Mouse (Mus musculus): ENCODE measurements around the gene Ccdc3.
"Not testable (repeated sequence)": the region's sequence is repeated elsewhere in the genome, so short reads cannot be mapped to it uniquely, and the experiment has no call there.

Gene Ccdc3

DNA sequence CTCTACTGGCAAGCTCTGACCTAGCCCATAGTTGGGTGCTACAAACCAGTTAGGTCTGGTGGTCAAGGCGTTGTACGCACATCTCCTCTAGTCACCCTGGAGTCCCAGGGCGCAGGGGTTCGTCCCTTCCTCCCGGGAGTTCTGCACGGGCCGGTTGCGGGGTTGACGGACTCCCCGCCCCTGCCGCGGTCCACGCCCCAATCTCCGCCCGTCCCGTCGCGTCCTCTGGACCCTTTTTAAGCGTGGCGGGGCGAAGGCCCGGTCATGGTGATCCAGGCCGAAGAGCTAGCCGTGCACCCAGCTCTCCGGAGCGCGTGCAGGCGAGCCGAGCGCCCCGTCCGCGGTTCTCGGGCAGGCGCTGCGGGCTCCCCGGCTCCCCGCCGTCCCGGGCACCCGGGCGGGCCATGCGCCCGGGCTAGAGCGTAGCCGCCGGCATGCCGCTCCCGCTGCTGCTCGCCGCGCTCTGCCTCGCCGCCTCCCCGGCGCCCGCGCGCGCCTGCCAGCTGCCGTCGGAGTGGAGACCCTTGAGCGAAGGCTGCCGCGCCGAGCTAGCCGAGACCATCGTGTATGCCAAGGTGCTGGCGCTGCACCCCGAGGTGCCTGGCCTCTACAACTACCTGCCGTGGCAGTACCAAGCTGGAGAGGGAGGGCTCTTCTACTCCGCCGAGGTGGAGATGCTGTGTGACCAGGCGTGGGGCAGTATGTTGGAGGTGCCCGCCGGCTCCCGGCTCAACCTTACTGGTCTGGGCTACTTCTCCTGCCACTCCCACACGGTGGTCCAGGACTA, at the start of gene Ccdc3:
TSS of gene Ccdc3 (plus strand) at position 277 of the 787 bp plus-strand sequence.
- DNase-seq (ENCODE audit: low spot score), result no peak

DNA sequence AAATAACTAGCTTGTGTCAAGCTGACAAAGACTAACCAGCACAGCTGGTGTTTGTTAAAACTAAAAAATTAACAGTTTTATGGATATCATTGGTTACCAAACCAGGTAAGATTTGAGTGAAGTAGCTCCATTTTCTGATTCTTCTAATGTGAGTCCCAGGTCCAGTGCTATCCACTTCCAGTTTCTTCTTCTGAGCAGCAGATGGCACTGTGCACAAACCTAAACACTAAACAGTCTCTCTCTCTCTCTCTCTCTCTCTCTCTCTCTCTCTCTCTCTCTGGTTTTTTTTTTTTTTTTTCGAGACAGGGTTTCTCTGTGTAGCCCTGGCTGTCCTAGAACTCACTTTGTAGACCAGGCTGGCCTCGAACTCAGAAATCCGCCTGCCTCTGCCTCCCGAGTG, 47.2 kb upstream of the Ccdc3 start:
- DNase-seq (ENCODE audit: low spot score), result not testable (repeated sequence)

DNA sequence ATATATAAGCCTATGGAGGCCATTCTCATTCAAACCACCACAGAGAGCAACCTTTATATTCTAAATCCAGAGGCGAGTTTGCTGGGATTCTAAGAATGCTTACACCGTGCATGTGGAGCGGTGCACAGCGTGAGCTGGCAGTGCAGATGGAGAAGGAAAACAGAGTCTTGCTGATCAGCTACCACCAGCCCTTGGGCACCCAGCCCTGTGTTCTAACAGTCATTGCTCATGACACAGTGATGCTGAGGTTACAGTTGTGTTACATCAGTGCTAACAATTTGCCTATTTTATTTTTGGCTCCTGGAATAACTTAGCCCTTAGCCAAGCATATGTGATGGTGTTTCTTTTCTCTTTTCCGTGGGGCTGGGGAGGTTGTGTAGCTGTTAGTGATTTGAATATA, 42.7 kb upstream of the Ccdc3 start:
- no peak for DNase-seq (ENCODE audit: low spot score)

DNA sequence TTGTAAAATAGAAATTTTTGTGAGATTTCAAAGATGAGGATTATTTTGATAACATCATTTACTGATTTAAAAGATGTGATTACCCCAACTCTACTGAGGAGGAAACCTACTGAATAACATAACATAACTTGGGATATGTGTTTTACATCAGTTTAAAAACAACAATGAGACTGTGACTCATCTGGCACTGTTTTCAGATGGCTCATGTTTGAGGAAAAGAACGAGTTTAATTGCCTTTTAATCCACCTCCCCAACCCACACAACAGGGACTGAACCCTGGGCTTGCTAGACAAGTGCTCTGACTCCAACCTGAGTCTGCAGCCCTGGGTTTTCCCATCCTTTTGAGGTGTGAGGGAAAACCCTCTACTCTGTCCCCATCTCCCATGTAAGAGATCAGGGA, 42.3 kb upstream of the Ccdc3 start:
- no peak for DNase-seq (ENCODE audit: low spot score)

DNA sequence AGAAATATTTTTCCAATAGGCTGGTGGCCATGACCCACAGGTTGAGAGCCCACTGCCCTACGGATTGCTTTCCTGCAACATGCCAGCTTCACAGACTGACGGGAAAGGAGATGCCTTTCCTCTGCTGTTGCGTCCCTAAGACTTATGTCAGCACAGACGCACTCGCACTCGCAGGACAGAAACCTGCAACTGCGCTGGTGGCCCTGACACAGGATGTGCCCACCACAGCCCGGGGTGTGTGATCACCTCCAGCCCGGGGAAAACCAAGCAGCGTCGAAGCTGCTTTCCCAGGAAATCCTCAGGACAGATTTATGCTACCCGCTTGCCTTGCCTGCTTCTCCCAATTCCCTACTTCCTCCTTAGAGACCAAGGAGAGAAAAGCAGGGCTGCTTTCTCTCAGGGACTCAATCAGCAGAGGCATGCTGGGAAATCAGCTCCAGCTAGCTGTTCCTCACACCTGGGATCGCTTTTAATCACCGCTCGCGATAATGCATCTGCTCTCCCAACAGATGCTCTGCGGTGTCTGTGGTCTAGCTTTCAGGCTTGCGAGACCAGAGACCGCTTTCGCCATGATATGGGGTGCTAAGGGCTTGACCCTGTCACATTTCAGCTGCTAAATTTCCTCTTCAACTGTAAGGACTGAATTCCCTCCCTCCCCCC, 39.7 kb upstream of the Ccdc3 start:
- no peak for DNase-seq (ENCODE audit: low spot score)

DNA sequence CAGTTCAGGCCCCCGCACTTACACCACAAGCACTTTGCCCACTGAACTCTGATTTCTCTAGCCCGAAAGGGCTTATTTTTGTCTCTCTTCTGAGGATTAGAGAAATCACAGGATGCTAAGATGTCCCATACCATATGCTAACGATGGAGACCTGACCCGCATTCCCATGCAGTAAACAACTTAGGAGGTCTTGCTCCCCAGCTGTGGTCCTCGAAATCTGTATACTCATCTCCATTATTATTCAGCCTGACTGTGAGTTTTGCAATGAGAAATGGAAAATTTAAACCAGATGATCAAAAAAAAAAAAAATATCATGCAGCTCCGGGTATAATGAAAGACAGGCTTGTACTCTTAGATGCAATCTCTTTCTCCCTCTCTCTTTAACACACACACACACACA, 38.4 kb upstream of the Ccdc3 start:
- DNase-seq (ENCODE audit: low spot score), result no peak

DNA sequence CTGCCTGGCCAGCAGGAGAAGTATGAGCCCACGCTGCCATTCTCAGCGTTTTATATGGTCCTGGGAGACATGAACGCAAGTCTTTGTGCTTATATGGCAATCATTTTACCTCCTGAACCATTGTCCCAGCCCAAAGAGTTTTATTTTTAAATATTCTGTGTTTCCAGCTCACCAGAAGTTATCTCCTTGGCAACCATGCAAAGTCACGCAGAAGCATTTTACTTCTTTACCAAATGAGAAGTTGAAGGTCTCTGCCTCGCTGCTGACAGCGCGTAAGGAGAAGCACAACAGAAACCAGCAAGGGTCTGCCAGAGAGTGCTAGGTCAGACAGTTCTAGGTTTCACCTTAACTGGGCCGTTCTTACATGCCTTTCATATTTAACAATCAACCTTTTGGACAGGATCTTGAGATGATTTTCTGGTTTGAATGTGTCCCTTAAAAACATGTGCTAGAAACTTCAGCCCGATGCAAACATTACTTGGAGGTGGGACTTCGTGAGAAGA, 35.8 kb upstream of the Ccdc3 start:
- DNase-seq (ENCODE audit: low spot score), result no peak

DNA sequence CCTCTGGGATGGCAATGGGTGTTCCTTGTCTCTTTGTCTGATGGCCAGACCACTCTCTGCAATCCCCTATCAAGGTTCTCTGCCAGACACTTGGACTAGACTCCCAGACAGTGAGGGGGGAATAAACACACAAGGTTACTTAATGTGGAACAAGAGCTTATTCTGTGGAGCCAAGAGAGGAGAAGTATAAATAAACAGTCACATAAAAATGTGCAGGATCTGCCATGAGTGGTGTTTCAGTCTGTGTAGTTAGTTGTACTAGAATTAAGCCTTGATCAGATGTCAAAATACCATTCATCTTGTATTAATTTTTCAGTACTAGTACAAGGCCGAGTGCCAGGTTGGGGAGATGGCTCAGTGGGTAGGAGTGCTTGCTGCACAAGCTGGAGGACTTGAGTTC, 34.7 kb upstream of the Ccdc3 start:
- DNase-seq (ENCODE audit: low spot score), result no peak

DNA sequence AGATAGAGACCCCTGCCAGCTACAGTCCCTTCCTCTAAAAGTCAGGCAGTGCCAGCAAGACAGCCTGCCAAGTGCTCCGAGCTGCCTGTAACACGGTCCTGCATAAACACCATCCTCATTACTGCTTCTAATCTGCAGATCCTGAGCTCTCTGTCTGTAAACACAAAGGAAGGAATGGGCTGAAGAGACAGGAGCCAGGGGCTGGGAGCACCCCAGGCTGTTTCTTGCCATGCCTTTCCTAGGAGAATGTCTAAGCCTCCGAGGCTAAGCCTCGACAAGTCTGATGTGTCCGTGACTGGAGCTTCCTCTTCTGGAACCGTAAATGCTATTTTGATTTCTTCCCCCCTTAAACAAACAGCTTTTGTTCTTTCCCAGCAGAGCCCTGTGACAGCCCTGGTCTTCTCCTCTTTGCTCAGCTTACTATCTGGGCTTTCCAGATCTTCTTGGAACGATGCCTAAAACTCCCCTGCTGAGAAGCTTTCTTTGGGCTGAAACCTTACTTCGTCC, 24.7 kb upstream of the Ccdc3 start:
- DNase-seq (ENCODE audit: low spot score), result no peak

DNA sequence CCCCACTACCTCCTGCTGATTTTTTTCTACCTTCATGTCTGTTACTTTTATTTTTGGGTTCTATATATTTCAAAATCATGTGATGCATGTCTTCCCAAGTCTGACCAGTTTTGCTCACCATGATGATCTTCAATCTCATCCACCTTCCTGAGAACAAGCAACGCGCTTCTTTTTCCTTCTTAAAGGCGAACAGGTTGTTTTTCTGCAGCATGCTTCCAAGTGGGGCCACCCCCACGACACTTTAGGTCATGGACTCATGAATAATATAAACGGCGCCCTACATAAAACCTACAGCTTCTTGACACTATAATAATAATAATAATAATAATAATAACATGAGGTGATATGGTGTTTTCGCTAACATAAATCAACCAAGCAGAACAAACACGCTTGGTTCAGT, 23.2 kb upstream of the Ccdc3 start:
- no peak for DNase-seq (ENCODE audit: low spot score)

DNA sequence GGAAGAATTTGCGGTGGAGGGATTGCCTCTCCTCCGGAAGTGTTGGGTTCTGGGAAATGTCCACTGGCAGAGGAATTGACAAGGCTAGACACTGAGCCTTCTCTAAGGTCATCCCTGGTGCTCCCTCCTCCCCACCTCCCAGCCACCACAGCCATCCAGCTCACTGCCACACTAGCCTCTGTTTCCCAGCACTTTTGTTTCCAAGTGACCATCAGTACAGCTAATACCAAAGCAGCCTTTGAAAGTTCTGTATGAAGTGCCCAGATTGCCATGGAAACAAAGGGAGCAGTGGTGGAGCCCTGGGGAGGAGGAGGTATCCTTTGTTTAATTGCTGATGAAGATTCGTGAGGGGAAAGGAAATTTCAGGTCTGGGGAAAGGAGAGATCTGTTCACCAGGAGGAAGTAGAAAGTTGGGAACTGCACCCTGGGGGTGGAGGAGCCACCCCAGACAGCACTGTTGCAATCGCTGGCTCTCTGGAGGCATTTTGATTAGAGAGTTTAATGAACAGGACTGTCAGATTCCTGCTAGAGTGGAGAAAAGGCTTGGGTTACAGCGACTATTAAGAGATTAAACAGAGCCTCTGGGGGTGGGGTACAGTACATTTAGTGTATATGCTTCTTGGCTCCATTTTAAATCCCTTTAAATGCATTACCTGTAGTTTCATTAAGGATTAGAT, 20.6 kb upstream of the Ccdc3 start:
- no peak for DNase-seq (ENCODE audit: low spot score)

DNA sequence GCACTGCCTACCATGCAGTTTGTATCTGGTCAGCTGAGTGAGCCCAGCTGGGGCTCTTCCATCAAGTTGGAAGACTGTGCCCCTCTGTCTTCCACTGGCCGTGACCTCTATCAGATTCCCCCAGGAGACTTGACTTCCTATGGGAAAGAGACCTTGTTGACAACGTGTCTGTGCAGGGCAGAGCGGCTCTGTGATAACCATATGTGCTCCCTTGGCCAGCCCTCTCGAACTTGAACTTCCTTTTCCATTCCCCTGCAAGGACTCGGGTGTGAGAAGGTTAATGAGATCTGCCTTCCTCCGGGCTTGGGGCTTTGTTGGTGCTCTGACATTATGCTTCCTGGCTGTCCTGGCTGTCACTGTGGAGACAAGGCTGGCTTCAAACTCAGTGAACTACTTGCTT, 12.1 kb upstream of the Ccdc3 start:
- no peak for DNase-seq (ENCODE audit: low spot score)

DNA sequence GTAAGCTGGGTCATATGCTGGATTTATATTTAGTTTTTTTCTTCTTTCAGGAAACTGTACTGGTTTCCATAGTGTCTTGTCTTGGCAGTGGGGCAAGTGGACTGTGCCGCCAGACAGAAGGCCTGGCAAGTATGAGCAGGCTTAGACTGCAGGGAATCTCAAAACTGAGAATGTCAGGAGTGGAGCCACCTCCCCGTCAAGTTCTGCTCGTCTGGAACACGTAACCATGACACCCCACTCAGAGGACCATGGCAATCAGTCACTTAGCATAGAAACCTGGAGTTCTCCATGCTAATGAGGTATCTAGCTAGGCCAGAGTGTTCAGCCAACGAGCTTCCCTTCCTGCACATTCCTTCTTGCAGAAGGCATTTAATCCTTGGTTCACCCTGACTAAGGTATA, 10.2 kb upstream of the Ccdc3 start:
- no peak for DNase-seq (ENCODE audit: low spot score)

DNA sequence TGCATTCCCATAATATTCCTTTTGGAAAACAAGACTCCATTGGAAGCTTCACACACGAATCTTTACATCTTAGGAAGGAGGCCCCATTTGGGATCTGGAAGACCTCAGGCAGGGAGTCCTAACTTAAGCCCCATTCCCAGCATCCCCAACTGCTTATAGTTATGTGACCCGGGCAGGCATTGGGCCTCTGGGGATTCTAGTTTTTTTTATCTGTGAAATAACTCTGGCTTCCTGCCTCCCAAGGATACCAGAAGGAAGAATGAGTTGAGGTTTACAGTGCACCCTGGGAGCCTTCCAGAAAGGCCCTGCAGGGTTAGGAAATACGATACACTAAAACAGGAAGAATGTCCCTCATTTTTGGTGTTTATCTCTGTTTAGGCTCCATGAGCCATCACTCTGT, 8.5 kb upstream of the Ccdc3 start:
- no peak for DNase-seq (ENCODE audit: low spot score)

DNA sequence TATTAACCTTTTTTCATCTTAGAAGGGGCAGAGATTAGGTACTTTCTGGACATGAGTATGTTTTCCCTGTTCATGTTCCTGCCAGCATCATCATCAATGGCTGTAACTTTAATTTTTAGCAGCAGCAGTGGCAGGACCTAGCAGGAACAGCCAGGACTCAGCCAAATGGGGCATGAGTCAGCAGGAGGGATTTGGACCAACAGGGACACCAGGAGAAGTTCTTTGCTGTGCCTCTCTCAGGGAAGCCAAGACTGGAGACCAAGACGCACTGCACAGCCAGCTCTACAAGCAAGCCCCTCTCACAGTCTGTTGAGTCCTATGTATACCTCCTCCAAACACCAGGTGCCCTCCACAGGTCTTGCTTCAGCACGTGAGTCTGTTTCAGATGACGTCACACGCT, 5.5 kb upstream of the Ccdc3 start:
- no peak for DNase-seq (ENCODE audit: low spot score)

DNA sequence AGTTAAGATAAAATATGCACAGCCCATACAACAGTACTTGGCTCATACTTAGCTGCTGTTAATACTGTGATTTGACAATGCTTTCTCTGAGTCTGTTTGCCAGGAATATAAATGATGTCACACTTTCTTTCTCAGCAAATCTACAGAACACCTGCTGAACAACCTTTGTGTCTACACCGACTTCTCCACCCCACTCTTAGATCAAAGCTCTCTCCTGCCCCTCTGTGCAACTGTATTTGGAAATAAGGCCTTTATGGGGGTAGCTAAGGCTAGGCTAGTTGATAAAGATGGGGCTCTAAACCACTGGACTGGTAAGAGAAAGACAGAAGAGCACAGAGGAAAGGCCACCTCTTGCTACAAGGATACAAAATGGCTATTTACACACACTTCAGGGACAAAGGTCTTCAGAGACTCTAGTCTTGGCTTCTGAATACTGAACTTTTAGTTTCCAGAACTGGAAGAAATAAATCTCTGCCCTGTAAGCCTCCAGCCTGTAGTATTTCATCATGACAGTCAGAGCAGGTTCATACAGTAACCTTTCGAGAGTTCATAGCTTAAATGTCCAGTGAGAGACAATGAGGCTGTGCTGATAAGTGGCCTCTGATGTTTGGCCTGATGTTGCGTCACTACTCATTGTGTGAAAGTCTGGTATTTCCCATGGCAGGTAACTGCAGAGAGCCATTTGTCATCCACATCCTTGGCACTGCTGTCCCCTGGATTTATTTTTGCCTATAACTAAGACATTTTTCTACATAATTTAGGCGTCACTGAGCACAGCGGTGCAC, 2.4 kb upstream of the Ccdc3 start:
- no peak for DNase-seq (ENCODE audit: low spot score)

DNA sequence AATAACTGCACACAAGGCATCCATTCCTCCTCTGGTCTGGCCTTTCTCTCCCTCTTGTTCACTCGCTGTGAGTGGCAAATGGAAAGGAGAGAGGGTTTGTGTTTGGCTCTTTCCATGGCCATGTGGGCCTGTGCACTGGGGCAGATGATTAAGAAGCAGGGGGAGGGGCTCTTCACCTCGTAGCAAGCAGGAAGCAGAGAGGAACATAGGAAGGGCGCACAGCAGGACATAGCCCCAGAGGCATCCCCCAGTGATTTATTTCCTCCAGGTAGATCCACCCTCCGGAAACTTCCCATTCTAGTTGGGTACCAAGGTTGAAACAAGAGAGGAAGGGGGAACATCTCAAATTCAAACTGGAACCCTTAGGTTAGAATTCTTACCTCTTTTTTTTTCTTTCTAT, 2.4 kb downstream of the Ccdc3 start:
- no peak for DNase-seq (ENCODE audit: low spot score)

DNA sequence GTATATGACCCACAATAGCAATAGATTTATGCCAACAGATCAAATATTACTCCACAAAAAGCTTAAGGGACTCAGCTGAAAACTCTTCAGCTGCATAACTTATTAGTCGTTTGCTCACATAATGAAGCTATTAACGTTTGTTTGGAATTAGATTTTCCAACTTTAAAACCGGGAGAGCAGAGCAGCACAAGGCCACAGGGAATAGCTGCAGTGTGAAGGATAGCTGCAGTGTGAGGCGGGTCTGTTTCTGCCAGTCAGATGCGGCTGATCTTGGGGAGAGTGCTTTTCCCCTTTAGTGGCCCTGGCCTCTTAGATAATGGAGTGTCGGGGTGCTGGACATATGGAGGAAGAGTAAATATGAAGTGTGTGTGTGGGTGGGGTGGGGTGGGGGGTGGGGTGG, 6.9 kb downstream of the Ccdc3 start:
- no peak for DNase-seq (ENCODE audit: low spot score)

DNA sequence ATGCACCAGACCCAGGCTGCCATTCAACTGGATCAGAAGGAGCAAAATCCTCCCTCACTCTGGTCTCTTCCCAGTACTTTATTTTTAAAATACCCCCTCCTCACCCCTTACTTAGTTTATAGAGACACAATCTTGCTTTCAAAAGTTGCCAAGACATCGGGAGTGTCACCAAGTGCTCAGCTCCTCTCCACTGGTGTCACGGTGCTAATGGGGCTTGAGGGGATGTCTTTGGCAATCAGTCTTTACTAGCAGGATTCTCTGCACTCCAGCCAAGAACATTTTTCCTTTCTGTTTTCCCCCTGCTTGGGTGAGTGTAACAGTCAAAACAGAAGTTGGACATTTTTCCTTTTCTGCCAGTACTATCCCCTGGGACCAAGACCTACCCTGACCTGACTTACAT, 10.3 kb downstream of the Ccdc3 start:
- no peak for DNase-seq (ENCODE audit: low spot score)

DNA sequence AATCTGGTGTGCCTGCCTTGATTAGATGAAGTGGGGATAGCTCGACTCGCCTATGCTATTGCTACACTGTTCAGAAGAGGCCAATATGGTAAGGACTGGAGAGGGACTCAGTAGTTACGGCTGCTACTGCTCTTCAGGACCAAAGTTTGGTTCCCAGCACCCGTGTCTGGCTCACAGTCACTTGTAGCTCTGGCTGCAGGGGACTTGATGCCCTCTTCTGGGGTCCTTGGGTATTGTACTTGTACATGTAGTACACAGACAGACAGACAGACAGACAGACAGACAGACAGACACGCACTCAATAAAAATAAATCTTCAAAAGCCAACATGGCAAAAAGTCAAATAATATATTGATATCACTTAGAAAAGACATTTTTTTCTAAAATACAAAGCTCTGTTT, 17.1 kb downstream of the Ccdc3 start:
- DNase-seq (ENCODE audit: low spot score), result no peak

DNA sequence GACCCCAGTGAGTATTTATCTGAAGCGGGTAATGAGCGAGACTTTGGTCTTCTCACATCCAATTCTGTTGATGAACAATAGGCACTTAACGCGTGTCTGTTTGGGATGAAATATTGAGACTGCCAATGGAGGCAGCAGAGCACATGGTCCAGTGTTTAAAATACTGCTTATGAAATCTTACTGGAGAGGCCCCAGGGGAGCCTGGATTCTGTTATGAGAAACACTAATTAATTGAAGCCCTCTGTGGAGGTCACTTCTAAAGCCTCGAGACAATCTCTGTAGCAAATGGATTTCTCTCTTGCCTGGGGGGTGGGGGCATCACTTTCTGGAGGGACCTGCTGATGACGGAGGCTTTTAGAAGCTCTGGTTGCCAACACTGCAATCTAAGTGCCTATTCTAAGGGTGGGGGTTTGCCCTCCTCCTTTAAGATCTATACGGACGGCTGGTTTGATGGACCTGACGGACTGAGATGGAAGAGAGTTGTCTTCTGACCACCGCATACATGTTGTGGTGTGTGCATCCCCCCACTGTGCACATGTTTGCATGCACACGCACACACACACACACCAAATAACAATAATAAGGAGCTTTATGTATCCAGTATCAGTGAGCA, 22.8 kb downstream of the Ccdc3 start:
- no peak for DNase-seq (ENCODE audit: low spot score)
